Mouse (Mus musculus): ENCODE measurements around the gene 1110065P20Rik.

1110065P20Rik gene

DNA sequence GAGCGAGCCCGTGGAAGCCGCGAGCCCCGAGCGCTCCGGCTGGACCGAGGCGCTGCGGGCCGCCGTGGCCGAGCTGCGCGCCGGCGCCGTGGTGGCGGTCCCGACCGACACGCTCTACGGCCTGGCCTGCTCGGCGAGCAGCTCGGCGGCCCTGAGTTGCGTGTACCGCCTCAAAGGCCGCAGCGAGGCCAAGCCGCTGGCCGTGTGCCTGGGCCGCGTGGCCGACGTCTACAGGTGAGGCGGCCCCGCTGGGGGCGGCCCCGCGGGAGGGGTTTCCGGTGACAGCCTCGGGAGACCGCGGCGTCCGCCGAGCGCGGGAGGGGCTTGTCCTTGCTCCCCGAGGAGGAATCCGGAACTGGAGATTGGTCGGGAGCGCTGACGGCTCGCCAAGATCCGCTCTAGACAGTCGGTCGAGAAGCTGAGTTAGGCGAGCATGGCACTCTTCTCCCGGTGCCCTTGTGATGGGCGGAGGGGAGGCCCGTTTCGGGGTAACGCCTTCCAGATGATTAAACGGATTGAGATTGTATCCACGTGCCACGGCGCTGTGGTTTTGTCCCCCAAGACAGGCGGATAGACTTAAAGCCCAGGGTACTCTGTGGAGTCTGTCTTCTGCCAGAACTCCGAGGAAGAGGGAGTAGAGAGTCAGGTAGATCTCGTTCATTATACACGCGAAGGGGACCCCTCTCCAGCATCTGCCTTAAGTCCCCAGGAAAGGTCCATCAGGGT is at the start of gene 1110065P20Rik:
1110065P20Rik (minus strand) TSS at position 264 of the 726 bp plus-strand sequence.
- DNase-seq (ENCODE audit: low spot score in 2 of 2), result peak; percentile 68 to 70

DNA sequence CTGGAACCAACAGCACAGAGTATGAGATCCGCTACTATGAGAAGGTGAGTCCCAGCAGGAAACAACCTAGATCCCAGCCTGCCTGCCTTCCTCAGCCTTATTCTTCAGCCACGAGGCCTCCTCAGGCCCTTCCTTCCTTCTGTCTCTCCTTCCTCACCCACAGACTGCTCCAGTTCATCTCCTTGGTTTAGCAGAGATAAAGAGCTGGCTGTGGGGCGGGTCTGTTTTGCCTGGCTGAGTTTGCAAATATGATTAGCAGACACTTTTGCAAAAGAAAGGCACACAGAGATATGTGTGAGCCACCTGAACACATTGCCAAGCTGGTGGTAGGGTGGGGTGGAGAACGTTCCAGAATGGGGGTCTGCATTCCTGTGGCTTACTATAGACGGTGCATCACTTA is 48.9 kb upstream of the 1110065P20Rik start:
- DNase-seq (ENCODE audit: low spot score in 2 of 2), result no peak

DNA sequence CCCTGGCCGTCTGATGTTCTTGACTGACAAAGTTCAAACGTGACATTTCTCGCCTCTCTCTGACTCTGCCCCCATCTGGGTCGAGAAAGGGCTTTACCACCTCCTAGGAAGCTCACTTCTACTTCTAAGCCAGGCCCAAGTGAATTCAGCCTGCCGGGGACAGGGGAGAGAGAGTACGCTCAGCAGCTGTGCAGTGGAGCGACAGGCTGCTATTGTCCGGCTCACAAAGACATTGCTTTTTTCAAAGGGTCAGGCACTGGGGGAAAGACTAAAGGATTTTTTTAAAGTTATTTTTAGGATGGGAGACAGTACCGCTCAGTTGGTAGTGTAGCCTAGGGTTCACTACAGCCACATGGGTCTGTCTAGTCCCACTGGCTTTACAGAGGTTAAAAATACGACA is 47.4 kb upstream of the 1110065P20Rik start:
- no peak for DNase-seq (ENCODE audit: low spot score in 2 of 2)

DNA sequence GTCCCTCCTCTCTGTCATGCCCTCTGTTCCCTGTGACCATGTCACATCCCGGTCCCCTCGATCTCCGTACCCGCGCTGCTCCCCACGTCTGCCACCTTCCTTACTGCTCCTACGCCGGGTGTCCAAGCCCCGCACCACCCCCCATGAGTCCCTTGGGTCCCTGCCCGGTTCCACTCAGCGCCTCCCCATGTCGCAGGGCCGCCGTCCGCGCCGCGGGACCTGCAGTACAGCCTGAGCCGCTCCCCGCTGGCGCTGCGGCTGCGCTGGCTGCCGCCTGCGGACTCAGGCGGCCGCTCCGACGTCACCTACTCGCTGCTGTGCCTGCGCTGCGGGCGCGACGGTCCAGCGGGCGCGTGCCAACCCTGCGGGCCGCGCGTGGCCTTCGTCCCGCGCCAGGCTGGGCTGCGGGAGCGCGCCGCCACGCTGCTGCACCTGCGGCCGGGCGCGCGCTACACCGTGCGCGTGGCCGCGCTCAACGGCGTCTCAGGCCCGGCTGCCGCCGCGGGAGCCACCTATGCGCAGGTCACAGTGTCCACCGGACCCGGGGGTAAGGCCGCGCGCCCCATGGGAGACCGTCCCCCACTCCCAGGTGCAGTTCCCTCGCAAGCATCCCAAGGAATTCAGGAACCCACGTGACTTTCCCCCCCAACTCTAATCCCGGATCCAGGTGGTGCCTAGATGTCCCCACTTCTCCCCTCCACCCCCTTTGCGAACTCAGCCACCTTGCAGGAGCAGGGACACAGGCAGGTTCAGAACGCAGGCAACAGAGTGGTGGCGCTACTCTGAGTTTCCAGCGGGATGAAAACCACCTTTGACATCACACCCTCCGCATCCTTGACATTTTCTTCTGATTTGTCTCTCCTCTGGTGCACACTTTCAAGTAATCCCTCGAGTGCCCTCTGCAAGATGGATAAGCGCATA is 43.8 kb upstream of the 1110065P20Rik start:
- DNase-seq (ENCODE audit: low spot score in 2 of 2), result peak; percentile 64 to 74

DNA sequence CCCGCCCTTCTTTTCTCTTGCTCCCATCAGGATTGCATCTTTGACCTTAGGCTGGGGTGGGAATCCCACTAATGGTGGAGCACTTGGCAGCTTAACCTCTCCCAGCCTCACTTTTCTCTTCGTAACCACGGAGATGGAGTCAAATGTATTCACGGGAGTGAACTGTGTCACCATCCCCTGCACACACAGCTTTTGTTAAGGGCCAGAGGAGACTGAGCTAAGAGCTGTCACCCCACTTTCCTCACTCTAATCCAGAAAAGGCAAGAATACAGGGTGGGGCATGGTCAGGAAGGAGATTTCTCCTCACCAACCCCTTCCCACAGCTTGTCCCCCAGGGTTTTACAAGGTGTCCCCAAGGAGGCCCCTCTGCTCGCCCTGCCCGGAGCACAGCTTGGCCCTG is 42.8 kb upstream of the 1110065P20Rik start:
- DNase-seq (ENCODE audit: low spot score in 2 of 2), result no peak

DNA sequence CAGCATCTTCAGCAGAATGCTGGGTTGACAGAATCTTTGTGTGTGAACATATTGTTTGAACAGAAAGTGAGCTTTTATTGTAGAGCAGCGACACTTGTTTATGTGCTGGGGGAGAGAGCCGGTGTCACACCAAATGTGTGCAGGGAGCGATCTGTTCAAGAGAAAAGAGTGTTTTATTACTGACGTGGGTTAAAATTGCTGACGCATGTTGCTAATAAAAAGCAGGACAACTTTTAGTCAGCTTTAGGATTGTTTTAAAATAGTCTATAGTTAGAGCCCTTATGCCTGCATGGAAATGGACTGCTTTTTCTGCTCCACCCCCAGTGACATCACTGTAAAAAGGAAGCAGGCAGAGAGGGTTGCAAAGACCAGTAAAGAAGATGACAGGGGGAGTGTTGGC is 39.8 kb upstream of the 1110065P20Rik start:
- peak in 1 of 2 experiments; percentile 31 for DNase-seq (ENCODE audit: low spot score in 2 of 2)

DNA sequence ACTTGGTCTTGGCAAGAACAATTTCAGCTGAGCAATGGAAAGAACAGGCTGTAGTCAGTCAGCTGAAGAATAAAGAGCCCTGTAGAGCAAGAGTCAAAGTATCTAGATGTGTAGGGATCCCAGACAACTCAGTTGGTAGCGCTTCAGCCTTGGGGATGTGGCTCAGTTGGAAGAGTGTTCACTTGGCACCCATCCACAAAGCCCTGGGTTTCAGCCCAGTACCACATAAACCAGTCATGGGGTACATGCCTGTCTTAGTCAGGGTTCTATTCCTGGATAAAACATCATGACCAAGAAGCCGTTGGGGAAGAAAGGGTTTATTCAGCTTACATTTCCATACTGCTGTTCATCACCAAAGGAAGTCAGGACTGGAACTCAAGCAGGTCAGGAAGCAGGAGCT is 38.9 kb upstream of the 1110065P20Rik start:
- DNase-seq (ENCODE audit: low spot score in 2 of 2), result peak in 1 of 2 experiments; percentile 22

DNA sequence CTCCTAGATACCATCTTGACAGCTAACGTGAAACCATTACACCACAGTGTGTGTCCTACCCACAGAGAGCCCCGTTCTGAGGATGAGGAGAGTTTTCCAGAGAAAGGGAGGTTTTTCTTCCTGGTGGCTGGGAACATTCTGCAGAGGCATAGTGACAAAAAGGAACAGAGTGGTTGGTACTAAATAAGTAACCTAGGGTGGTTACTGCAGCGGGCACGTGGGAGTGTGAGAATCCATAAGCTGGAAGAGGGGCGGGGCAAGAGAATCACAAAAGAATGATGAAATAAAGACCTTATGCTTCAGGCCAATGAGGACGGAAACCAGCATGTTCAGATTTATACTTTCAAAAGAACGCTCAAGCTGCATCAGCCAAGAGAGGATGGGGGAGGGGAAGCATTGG is 37.7 kb upstream of the 1110065P20Rik start:
- peak in 1 of 2 experiments; percentile 62 for DNase-seq (ENCODE audit: low spot score in 2 of 2)

DNA sequence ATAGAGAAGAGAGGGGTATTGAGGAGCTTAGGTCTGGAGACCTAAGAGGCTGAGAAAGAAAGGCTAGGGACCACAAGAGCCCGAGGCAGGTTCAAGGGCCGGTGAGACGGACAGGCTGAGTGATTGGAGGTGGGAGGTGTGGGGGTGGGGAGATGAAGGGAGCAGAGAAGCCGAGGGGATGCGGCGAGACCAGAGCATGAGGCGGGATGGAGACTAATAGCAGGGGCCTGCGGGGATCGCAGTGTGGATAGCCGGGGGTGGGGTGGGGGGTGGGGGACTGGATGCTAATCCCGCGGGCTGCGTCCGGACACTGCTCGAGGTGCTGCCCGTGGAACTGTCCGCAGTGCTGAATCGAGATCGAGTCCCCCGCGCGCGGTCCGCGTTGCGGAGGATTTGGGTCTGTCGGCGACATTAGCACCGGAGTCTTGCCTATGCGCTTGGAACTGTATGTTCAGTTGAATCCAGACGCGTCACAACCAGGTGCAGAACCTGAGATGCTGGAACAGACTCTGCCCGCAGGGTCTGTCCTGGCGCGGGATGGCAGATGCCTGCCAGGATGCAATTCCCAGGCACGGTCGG is 31.2 kb upstream of the 1110065P20Rik start:
- no peak for DNase-seq (ENCODE audit: low spot score in 2 of 2)

DNA sequence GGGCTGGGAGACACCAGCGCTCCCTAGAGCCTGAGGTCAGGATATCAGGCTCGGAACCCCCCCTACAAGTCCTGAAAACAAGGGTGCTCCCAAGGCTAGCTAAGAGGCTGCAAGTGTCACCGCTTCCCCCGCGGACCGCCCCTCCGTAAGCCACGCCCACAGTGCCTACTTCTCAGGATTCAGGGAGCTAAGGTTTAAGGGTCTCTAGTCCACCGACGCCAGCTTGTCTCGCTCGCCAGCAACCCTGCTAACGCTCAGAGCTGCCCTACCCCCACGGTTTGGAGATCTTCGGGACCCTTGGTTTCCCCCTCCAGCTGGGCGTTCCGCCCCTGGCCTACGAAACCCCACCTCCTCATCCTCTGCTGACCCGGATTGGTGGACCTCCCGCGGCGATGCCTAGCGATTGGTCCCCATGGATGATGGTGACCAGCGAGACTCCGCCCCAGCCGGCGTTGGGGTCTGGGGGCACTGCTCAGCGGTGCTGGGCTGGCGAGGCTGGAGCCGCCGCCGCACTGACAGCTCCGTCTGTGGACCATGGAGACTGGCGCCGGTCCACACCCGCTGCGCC is 30.4 kb upstream of the 1110065P20Rik start:
- peak; percentile 87 to 88 for DNase-seq (ENCODE audit: low spot score in 2 of 2)

DNA sequence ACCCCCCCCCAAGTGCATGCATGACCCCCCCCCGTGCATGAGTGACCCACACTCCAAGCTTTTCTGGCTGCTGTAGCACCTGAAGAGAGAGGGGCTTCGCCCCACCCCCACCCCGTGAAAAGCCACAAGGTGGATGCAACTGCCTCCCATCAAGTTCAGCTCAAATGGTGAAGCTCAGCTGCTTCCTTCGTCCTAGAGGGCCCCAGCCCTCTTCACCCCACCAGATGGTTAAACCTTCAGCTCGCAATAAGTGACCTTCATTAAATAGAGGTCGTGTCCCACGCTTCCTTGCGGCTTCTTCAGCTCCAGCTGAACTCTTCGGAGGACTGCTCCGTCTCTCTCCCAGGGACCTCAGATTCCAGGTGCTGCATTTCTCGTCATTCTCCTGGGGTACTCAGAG is 29.6 kb upstream of the 1110065P20Rik start, which contains the start of gene Epha10:
Epha10 (plus strand) TSS at position 301 of the 400 bp plus-strand sequence.
- no peak for DNase-seq (ENCODE audit: low spot score in 2 of 2)

DNA sequence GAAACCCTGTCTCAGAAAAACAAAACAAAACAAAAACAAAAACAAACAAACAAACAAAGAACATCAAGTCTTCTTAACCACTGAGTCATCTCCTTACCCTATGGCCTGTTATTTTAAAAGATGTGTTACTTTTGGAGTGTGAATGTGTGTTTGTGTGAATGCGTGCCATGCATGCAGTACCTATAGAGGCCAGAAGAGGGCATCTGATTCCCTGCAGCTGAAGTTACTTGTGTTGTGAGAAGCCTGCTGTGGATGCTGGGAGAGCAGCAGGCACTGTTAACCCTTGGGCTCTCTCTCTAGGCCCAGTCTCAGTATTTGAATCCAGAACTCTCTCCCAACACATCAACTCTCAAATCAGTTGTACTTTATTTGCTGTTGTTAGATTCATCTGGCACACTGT is 21.7 kb upstream of the 1110065P20Rik start:
- DNase-seq (ENCODE audit: low spot score in 2 of 2), result no peak

DNA sequence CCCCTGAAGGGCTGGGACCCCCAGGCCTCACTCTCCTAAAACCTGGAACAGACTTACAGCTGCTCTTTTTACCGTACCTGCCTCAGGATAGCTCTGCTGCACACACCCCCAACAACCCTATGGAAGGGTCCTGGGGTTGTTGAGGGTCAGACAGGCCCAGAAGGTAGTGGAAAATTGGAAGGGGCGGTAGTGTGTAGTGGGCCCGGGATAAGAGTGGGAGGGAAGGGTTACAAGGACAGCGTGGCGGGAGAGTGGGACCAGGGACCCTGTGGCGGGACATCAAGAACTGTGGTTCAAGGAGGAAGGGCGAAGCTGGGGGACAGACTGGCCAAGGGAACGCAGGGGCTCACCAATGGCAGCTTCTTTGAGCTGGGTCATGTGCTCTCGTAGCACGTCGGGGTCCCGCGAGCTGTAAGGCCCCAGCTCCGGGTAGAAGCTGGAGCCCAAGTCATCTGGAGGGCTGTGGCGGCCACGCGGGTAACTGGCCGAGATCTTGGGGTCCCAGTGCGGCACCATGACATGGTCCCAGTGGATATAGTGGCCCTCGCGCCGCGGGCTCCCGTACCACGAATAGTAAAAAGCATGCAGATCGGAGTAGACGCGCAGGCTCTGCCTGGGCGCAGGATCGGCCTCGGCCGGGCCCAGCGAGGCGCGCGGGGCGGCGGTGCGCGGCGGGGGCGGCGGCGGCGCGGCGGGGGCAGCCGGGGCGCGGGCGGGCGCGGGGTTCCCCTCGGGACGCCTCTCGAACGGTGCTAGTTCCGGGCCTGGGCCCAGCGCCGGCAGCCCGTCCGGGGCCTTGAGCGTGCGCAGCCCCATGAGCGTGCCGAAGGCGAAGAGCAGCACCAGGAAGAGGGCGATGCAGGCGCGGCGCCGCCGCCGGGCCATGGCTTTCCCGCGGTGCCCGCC is 10.5 kb upstream of the 1110065P20Rik start, which contains the start of gene Maneal:
Maneal (minus strand) TSS at position 889 of the 906 bp plus-strand sequence.
- no peak for DNase-seq (ENCODE audit: low spot score in 2 of 2)

DNA sequence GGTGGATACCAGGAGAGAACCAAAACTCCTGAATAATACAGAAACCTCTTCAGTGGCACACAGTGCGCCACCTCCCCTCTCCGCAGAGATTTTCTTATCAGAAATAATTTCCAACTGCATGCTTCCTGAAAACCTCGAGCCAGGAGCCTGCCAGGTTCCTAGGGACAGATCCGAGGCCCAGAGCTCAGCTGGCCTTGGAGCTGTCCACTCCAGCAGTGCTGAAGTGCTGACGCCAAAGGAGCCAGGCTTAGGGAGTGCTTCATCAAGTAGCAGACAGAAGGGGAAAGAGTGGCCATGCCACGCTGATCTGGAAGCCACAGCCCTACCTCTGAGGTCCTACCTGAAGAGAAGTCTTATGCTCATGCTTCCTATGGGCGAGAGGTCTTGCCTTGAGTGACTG is 9.4 kb upstream of the 1110065P20Rik start:
- no peak for DNase-seq (ENCODE audit: low spot score in 2 of 2)

DNA sequence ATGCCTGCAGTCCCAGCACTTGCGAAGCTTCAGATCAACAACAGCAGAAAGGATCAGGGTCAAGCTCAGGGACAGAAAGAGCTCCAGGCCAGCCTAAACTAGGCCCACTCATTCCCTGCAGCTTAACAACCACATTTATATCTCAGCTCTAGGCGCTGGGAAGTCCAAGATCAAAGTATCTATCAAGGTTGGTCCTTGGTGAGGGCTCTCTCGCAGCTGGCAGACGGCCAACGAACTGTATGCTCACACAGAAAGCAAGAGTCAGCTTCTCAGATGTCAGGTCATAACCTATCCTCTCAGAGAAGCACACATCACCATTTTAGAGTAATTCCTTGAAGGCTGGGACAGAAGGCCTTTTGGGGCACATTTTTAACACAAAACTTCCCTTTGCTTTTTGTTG is 7.4 kb upstream of the 1110065P20Rik start:
- DNase-seq (ENCODE audit: low spot score in 2 of 2), result no peak

DNA sequence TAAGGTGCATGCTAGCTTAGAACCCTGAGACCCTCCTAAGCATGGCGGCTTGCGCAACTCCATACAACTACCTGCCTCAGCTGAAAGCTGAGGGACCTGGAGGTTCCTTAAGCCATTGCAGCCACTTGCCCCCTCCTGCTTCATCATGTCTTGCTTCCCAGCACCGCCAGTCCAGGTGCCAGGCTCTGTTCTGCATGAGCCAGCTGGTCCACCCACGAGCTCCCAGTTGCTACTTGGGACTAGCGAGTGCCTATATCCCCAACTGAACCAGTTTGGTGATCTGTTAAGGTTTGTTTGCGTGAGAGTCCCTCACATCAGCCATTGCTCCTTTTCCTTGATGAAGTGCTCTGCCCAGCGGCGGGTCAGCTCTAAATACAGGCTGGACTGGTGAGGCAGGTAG is 5.3 kb upstream of the 1110065P20Rik start:
- peak in 1 of 2 experiments; percentile 61 for DNase-seq (ENCODE audit: low spot score in 2 of 2)

DNA sequence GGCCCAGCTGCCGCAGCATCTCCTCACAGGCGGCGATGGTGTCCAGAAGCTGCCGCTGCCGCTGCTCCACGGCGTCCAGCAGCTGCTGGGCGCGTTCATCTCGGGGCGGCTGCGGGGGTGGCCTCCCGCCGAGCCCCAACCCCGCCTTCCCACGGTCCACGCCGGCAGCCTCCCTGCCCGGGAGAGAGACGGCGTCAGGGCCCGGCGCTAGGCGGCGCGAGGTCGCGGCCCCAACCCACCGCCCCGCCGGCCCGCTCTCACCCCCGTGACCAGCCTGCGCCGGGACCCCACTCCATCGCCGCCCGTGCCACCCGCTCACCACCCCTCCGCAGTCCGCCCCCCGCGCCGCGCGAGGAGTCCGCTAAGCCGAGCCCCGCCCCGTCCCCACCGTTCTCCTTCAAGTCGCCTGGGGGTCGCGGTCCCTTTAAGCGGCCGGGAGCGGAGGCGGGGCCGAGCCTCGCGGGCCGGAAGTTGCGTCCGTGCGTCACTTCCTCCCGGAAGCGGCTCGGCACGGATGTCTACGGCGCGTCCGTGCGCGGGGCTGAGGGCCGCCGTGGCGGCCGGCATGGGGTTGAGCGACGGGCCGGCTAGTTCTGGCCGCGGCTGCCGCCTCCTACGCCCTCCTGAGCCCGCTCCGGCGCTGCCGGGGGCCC is 609 bp downstream of the 1110065P20Rik start, which contains the start of gene Yrdc:
Yrdc (plus strand) TSS at position 419 of the 653 bp plus-strand sequence.
- DNase-seq (ENCODE audit: low spot score in 2 of 2), result peak; percentile 89 to 94

DNA sequence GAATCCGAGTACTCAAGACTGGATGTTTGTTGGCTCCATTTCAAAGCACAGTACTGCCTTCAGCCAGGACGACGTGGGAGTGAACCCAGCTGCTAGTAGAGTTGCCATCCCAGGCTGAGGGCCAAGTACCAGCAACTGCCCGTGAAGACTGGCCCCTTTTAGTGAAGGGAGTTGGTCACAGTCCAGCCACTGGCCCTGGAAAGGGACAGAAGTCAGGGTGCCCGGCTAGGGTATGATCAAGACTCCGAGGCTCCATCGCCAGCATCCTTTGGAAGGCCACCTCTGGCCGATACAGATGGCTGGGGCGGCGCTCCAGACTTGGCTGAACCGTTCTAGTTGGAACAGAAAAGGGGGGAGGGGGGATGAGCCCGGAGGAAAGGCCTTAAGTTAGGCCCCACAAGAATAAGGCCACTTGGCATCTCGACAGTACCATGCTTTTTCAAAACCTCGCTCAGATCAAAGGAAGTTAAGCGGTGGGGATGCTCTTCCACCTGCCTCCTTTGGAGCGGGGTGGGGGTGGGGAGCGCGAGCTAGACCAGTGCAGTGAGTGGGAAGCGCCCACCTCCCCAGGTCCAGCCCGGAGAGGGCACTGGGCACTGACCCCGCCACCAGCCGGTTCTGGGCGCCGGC is 1.2 kb downstream of the 1110065P20Rik start:
- DNase-seq (ENCODE audit: low spot score in 2 of 2), result peak; percentile 74 to 83

DNA sequence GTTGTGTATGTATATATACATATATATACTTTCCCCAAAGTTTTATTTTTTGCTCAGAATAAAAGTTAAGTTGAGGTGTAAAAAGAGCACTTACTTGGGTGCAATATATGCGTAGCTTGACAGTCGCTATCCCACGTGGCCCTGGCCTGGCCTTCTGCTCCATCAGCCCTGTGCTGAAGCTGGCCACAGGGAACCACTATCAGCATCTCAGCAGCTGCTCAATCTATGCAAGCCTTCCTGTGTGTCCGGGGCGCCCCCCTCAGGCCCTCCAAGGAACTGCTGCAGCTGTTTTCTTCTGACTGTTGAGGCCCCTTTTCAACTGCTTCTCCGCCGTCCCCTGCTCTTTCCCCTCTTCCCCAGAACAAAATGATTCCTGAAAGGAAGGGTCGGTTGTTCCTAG is 3.4 kb downstream of the 1110065P20Rik start:
- peak; percentile 85 to 87 for DNase-seq (ENCODE audit: low spot score in 2 of 2)

DNA sequence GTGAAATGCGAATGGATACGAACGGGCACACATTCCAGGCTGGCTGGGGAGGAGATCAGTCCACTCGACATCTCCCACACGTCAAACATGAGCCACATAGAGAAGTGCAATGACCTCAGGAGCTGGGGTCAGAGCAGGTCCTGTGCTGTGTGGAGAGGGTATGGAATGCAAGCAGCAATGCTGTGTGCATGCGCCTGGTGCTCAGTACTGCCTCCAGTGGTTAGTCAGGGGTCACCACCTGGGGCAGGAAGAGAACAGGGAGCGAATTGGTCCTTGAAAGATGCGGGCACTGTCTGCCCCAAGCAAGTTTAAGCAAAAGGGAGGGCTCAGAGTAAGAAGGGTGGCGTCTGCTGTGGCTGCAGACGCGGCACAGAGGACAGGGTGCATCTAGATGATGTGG is 7.5 kb downstream of the 1110065P20Rik start:
- DNase-seq (ENCODE audit: low spot score in 2 of 2), result no peak

Data from frontal cortex, postnatal 36 days (tissue).